Mouse (Mus musculus): ENCODE measurements around the gene Duoxa2.

GRCm38 (mm10) chr2:122304544-122304943 is 5.8 kb downstream of the Duoxa2 start:
- TF ChIP-seq CTCF (conservative IDR thresholded peaks at IDR 0.05; ENCODE audit: low read length): no peak
- TF ChIP-seq NANOG (IDR thresholded peaks at IDR 0.05; ENCODE audit: borderline replicate concordance, low read length): no peak
- TF ChIP-seq POU5F1 (IDR thresholded peaks at IDR 0.05; ENCODE audit: borderline replicate concordance, low read length): no peak
